In the genomic region with DNA sequence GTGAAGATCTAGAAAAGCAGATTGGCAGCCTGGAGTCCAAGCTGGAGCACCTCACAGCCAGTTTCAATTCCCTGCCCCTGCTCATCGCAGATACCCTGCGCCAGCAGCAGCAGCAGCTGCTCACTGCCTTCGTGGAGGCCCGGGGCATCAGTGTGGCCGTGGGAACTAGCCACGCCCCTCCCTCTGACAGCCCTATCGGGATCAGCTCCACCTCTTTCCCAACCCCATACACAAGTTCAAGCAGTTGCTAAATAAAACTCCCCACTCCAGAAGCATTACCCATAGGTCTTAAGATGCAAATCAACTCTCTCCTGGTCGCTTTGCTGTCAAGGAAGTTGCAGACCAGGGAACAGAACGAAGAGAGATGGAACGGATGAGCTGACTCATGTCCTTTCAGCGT, we compare ENCODE assay signal across 14 mouse cellular contexts. TPM values are rescaled to one million over a fixed set of nuclear protein-coding genes. Genes with fewer than 3 reads are reported as not detected.
DNase-seq lines count a peak whose midpoint lies in the region; ATAC-seq and TF ChIP-seq lines count a peak whose summit lies in the region.
"Had no signal": no experiment of that assay in that cellular context is flagged by ENCODE, and none has a peak within 500 bp of the region (broad histone marks: within the 10 kb centered on the region; RNA-seq: fewer than 3 reads in every experiment).

No protein-coding gene starts in this region.

- intact Hi-C loops in heart, adult 2 months (cut with DNase I): no loop called here

- no peak for DNase-seq in heart, adult 2 months
- DNase-seq in lung, postnatal 14 days: no peak
- DNase-seq in R1 (ENCODE audit: low read depth, low spot score): peak; percentile 54
- peak; percentile 10 for DNase-seq in lung, postnatal 36 days
- DNase-seq in urinary bladder, postnatal 36 days (ENCODE audit: low spot score in 2 of 2): no peak
- DNase-seq: adrenal gland, adult 8-10 months; cerebellum, adult 9-10 months; forebrain, postnatal 0 days; kidney, postnatal 14 days; left cerebral cortex, postnatal 4 days; thymus, postnatal 14 days had no signal

- no peak for TF ChIP-seq POLR2A in heart, adult 2 months (IDR thresholded peaks at IDR 0.05; ENCODE audit: insufficient read depth, low read depth, low read length)

- peak overlapping the region; percentile 56 for H3K4me2 ChIP-seq in heart, embryonic 15.5 days
- H3K4me2 ChIP-seq in lung, embryonic 15.5 days: peak overlapping the region; percentile 37

- H3K27me3 ChIP-seq in heart, embryonic 15.5 days: 0 out of 2 replicates have a peak, but pooled peaks cover 6% of the 10 kb centered on the region
- no peaks in the 10 kb centered on the region for H3K27me3 ChIP-seq in heart, adult 2 months (ENCODE audit: control insufficient read depth, insufficient read depth, low read length)
- H3K27me3 ChIP-seq in lung, embryonic 15.5 days: no peaks in the 10 kb centered on the region

- H3K9ac ChIP-seq in heart, embryonic 15.5 days: peak overlapping the region; percentile 7; the same call in 1 of the 2 replicates
- H3K9ac ChIP-seq in heart, adult 2 months (ENCODE audit: low read depth, low read length): no peak overlapping the region
- H3K9ac ChIP-seq in lung, embryonic 15.5 days: no peak overlapping the region
- H3K9ac ChIP-seq: forebrain, postnatal 0 days; liver, embryonic 14.5 days had no signal

- 0 out of 2 replicates have a peak overlapping the region, but pooled peaks have one; percentile 31 for H3K27ac ChIP-seq in heart, embryonic 15.5 days
- H3K27ac ChIP-seq in heart, adult 2 months: no peak overlapping the region
- no peak overlapping the region for H3K27ac ChIP-seq in lung, embryonic 15.5 days
- H3K27ac ChIP-seq: liver, embryonic 14.5 days had no signal

- WGBS in heart, embryonic 15.5 days: 8% methylated on average over 11 of the region's 11 CpGs
- 23% methylated on average over 11 of the region's 11 CpGs for WGBS in heart, adult 2 months
- WGBS in lung, embryonic 15.5 days: 21% methylated on average over 11 of the region's 11 CpGs

- H3K36me3 ChIP-seq in heart, embryonic 15.5 days: no peaks in the 10 kb centered on the region
- H3K36me3 ChIP-seq in heart, adult 2 months (ENCODE audit: control insufficient read depth, insufficient read depth, low read length): no peaks in the 10 kb centered on the region
- H3K36me3 ChIP-seq in lung, embryonic 15.5 days: no peaks in the 10 kb centered on the region

- no peak for TF ChIP-seq EP300 in heart, adult 2 months (IDR thresholded peaks at IDR 0.05; ENCODE audit: insufficient read depth, low read depth, low read length)

- H3K4me1 ChIP-seq in heart, embryonic 15.5 days (replicated peaks): peaks cover 22% of the 10 kb centered on the region
- H3K4me1 ChIP-seq in heart, adult 2 months (ENCODE audit: control insufficient read depth, insufficient read depth, low read length): no peaks in the 10 kb centered on the region; the same call in 1 of the 2 replicates
- H3K4me1 ChIP-seq in lung, embryonic 15.5 days: peaks cover 20% of the 10 kb centered on the region

- peak; percentile 61; the same call in 1 of the 2 replicates for ATAC-seq in heart, embryonic 15.5 days (replicated peaks; ENCODE audit: insufficient number of reproducible peaks, insufficient read depth, low FRiP score, low read depth)
- ATAC-seq in lung, embryonic 15.5 days (ENCODE audit: borderline replicate concordance, extremely low read depth, low FRiP score, low TSS enrichment): peak; percentile 70
- ATAC-seq: forebrain, postnatal 0 days had no signal

- H3K79me2 ChIP-seq in heart, adult 2 months (replicated peaks; ENCODE audit: control insufficient read depth, insufficient read depth, low read length): no peaks in the 10 kb centered on the region

- H3K4me3 ChIP-seq in heart, embryonic 15.5 days: peak overlapping the region; percentile 5; the same call in 1 of the 2 replicates
- no peak overlapping the region for H3K4me3 ChIP-seq in heart, adult 2 months
- no peak overlapping the region for H3K4me3 ChIP-seq in lung, embryonic 15.5 days

- TF ChIP-seq CTCF in heart, adult 2 months (IDR thresholded peaks at IDR 0.05): no peak

- no peaks in the 10 kb centered on the region for H3K9me3 ChIP-seq in heart, embryonic 15.5 days (replicated peaks)
- no peaks in the 10 kb centered on the region for H3K9me3 ChIP-seq in lung, embryonic 15.5 days

RNA-seq across cellular contexts. Expression of a gene that starts 47.7 kb away (rescaled TPM):
- 6.1 and 9.3 TPM in 2 replicates for polyA plus RNA-seq in heart, embryonic 15.5 days (2015; fragmentation: Nextera tagmentation; extraction: Ambion mirVana)
- 10 to 100 TPM; 10.8 to 13.1 TPM for total RNA-seq in heart, adult 2 months (2021)
- polyA plus RNA-seq in heart, adult 2 months (2012; rRNA removed): 12.8 and 15.8 TPM in 2 replicates
- 10.8 and 11.3 TPM in 2 replicates for polyA plus RNA-seq in lung, embryonic 15.5 days (2015; fragmentation: Nextera tagmentation; extraction: Ambion mirVana)

Comparison
In these comparisons a context has a peak if more than half of its experiments do, and no peak if none do; other contexts are left out.
1. DNase-seq: peak in R1 (single experiment) and lung, postnatal 36 days (single experiment); none in heart, adult 2 months (0 of 2), lung, postnatal 14 days (single experiment) and urinary bladder, postnatal 36 days (0 of 2).